Mouse (Mus musculus) cortical plate, adult 2 months (tissue): ENCODE data around the gene Stambp.

Source experiments
- CTCF ChIP-seq: fragments of 200-500 bp; IDR thresholded peaks from 2 replicates; pipeline ENCODE4 v1.5.1; 2011; ENCODE audit warnings: mild to moderate bottlenecking, control low read depth, low read length; ENCODE audit not compliant: insufficient read depth; ENCODE audit errors: extremely low read depth
- POLR2A ChIP-seq: fragments of 200-500 bp; IDR thresholded peaks from 2 replicates; pipeline ENCODE4 v1.6.1; 2011; ENCODE audit warnings: mild to moderate bottlenecking, low read length, control low read depth; ENCODE audit not compliant: insufficient read depth; ENCODE audit errors: extremely low read depth

- TF ChIP-seq CTCF (no peak), POLR2A (no peak)
Observed at GRCm38 (mm10) chr6:83583591-83583990, 11.1 kb upstream of the Stambp start.
